Mouse (Mus musculus) thymus, postnatal 14 days (tissue): ENCODE measurements around the gene Szrd1.
A peak's percentile ranks its signal among the peaks of the same experiment; 100 is the strongest.
"Not testable (repeated sequence)": the region's sequence is repeated elsewhere in the genome, so short reads cannot be mapped to it uniquely, and the experiment has no call there.

Experiments
- DNase-seq: peaks from one replicate; pipeline ENCODE4 v3.0.0; 2021

Gene Szrd1

GRCm38 (mm10) chr4:141147112-141148008 is 7.8 kb upstream of the Szrd1 start, which contains the start of gene Fbxo42:
Gene Fbxo42, plus strand, starts transcription at chr4:141147913.
- peak; percentile 96 for DNase-seq

GRCm38 (mm10) chr4:141146491-141147033 is 7.0 kb upstream of the Szrd1 start:
- no peak for DNase-seq

GRCm38 (mm10) chr4:141145124-141145523 is 5.5 kb upstream of the Szrd1 start:
- not testable (repeated sequence) for DNase-seq

GRCm38 (mm10) chr4:141142285-141142811 is 2.8 kb upstream of the Szrd1 start:
- DNase-seq, result peak; percentile 79

- DNase-seq, result no peak
Measured at GRCm38 (mm10) chr4:141140967-141141366, 1.4 kb upstream of the Szrd1 start.

GRCm38 (mm10) chr4:141140354-141140753 is 779 bp upstream of the Szrd1 start:
- DNase-seq, result not testable (repeated sequence)

- DNase-seq, result no peak
Measured at GRCm38 (mm10) chr4:141138425-141139115, 1.0 kb downstream of the Szrd1 start.

- not testable (repeated sequence) for DNase-seq
Measured at GRCm38 (mm10) chr4:141137740-141138139, 1.8 kb downstream of the Szrd1 start.

- no peak for DNase-seq
Measured at GRCm38 (mm10) chr4:141136126-141136525, 3.4 kb downstream of the Szrd1 start.

- DNase-seq, result no peak
Measured at GRCm38 (mm10) chr4:141134751-141135530, 4.6 kb downstream of the Szrd1 start.

- DNase-seq, result no peak
Measured at GRCm38 (mm10) chr4:141134031-141134441, 5.5 kb downstream of the Szrd1 start.

- DNase-seq, result no peak
Measured at GRCm38 (mm10) chr4:141133227-141133626, 6.3 kb downstream of the Szrd1 start.

- DNase-seq, result no peak
Measured at GRCm38 (mm10) chr4:141132191-141132590, 7.4 kb downstream of the Szrd1 start.

GRCm38 (mm10) chr4:141131531-141132061 is 8.0 kb downstream of the Szrd1 start:
- no peak for DNase-seq

GRCm38 (mm10) chr4:141130704-141131342 is 8.8 kb downstream of the Szrd1 start:
- DNase-seq, result no peak

GRCm38 (mm10) chr4:141129190-141129710 is 10.3 kb downstream of the Szrd1 start:
- DNase-seq, result no peak

GRCm38 (mm10) chr4:141123065-141123464 is 16.5 kb downstream of the Szrd1 start:
- DNase-seq, result no peak

- DNase-seq, result no peak
Measured at GRCm38 (mm10) chr4:141122663-141123062, 16.9 kb downstream of the Szrd1 start.

GRCm38 (mm10) chr4:141120700-141121099 is 18.9 kb downstream of the Szrd1 start:
- peak; percentile 79 for DNase-seq

GRCm38 (mm10) chr4:141118691-141119090 is 20.9 kb downstream of the Szrd1 start:
- DNase-seq, result no peak

- DNase-seq, result no peak
Measured at GRCm38 (mm10) chr4:141115398-141115797, 24.2 kb downstream of the Szrd1 start.
